Mouse (Mus musculus) fat pad, adult 2 months (tissue): Measurements from ENCODE around the gene Gstp2.
A peak's percentile ranks its signal among the peaks of the same experiment; 100 is the strongest.
"Not testable (repeated sequence)": the region's sequence is repeated elsewhere in the genome, so short reads cannot be mapped to it uniquely, and the experiment has no call there.

ENCODE experiments used
- DNase-seq: peaks from one replicate; pipeline ENCODE4 v3.0.0-alpha.2; 2011; ENCODE audit warnings: low read depth, low spot score; ENCODE audit errors: extremely low read depth

The Gstp2 gene

GRCm38 (mm10) chr19:4070756-4071155, 24.9 kb upstream of the Gstp2 start:
- DNase-seq, result no peak

- no peak for DNase-seq
Observed at GRCm38 (mm10) chr19:4070311-4070710, 24.5 kb upstream of the Gstp2 start.

- DNase-seq, result no peak
Observed at GRCm38 (mm10) chr19:4068717-4069410, 23.0 kb upstream of the Gstp2 start.

GRCm38 (mm10) chr19:4068242-4068641, 22.4 kb upstream of the Gstp2 start:
- not testable (repeated sequence) for DNase-seq

GRCm38 (mm10) chr19:4066877-4067276, 21.1 kb upstream of the Gstp2 start:
- DNase-seq, result no peak

- DNase-seq, result no peak
Observed at GRCm38 (mm10) chr19:4066280-4066679, 20.5 kb upstream of the Gstp2 start.

GRCm38 (mm10) chr19:4064501-4064900, 18.7 kb upstream of the Gstp2 start:
- DNase-seq, result not testable (repeated sequence)

- DNase-seq, result not testable (repeated sequence)
Observed at GRCm38 (mm10) chr19:4063357-4063756, 17.5 kb upstream of the Gstp2 start.

GRCm38 (mm10) chr19:4060899-4061465, 15.2 kb upstream of the Gstp2 start:
- no peak for DNase-seq

GRCm38 (mm10) chr19:4060044-4060898, 14.4 kb upstream of the Gstp2 start:
- not testable (repeated sequence) for DNase-seq

- DNase-seq, result peak; percentile 69
Observed at GRCm38 (mm10) chr19:4059069-4059740, 13.4 kb upstream of the Gstp2 start, which contains the start of gene Gstp3. Gene Gstp3 (minus strand): TSS chr19:4059569.

GRCm38 (mm10) chr19:4058581-4058980, 12.8 kb upstream of the Gstp2 start:
- no peak for DNase-seq

- no peak for DNase-seq
Observed at GRCm38 (mm10) chr19:4057962-4058361, 12.1 kb upstream of the Gstp2 start.

- DNase-seq, result no peak
Observed at GRCm38 (mm10) chr19:4057389-4057788, 11.6 kb upstream of the Gstp2 start.

- no peak for DNase-seq
Observed at GRCm38 (mm10) chr19:4056727-4057126, 10.9 kb upstream of the Gstp2 start.

GRCm38 (mm10) chr19:4055947-4056693, 10.3 kb upstream of the Gstp2 start:
- DNase-seq, result no peak

GRCm38 (mm10) chr19:4055216-4055946, 9.6 kb upstream of the Gstp2 start:
- DNase-seq, result no peak

GRCm38 (mm10) chr19:4054613-4055012, 8.8 kb upstream of the Gstp2 start:
- no peak for DNase-seq

- no peak for DNase-seq
Observed at GRCm38 (mm10) chr19:4052516-4053030, 6.8 kb upstream of the Gstp2 start.
